Mouse (Mus musculus): ENCODE results near the gene Clstn1. TPM values are rescaled to one million over a fixed set of nuclear protein-coding genes. Genes with fewer than 3 reads are reported as not detected.

Gene Clstn1
- total RNA-seq, 1 experiment from 2014 or later: 15.2 TPM

DNA sequence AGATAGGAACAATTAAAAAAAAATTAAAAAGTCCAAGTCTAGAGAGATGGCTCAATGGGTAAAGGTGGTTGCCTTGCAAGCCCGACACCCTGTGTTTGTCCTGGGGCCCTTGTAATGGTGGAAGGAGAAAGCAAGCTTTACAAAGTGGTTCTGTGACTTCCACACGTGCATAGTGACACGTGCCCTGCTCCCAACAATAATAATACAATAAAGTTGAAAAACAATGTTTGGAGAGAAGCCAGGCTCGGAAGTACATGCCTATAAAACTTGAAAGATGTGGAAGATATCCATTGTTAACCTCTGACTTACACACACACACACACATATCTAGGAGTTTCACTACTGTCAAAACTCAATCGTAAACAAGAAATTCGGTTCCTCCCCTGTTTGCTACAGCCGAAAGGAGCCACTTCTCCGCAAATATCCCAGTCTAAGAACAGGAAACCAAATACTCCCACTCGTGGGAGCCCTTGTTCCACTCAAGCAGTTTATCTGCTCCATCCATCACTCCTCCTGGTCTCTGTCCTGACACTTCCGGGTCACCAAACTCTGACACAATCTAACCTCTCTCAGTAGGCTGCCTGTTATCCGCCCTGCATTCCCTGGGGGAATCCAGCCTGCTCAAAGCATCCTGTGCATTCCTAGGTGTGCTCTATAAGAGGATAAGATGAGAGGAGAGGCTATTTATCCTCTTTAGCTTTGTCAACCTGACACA is 92.9 kb downstream of the Clstn1 start:
- ATAC-seq (replicated peaks in 1 of 2; ENCODE audit: insufficient read depth in 1 of 2, low FRiP score in 2 of 2, low TSS enrichment in 1 of 2, low read depth in 1 of 2, poor library complexity in 2 of 2, severe bottlenecking in 2 of 2): no peak

DNA sequence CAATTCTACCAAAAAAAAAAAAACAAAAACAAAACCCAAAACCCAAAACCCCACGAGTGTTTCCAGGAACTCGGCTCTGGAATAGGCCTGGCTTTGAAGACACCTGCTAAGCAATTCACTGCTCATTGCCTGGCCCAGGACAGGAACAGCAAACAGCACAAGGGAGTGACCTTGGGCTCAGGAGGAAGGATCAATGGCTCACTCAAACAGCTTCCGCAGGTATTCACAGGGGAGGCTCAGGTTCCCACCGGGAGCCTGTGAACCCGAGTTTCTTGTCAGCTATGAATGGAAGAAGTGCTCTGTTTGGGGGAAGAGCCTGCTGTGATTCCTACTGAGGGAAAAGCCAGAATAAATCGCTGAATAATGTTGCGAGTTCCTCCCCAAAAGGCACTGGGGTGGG is 97.6 kb downstream of the Clstn1 start:
- ATAC-seq (replicated peaks in 1 of 2; ENCODE audit: insufficient read depth in 1 of 2, low FRiP score in 2 of 2, low TSS enrichment in 1 of 2, low read depth in 1 of 2, poor library complexity in 2 of 2, severe bottlenecking in 2 of 2): no peak

DNA sequence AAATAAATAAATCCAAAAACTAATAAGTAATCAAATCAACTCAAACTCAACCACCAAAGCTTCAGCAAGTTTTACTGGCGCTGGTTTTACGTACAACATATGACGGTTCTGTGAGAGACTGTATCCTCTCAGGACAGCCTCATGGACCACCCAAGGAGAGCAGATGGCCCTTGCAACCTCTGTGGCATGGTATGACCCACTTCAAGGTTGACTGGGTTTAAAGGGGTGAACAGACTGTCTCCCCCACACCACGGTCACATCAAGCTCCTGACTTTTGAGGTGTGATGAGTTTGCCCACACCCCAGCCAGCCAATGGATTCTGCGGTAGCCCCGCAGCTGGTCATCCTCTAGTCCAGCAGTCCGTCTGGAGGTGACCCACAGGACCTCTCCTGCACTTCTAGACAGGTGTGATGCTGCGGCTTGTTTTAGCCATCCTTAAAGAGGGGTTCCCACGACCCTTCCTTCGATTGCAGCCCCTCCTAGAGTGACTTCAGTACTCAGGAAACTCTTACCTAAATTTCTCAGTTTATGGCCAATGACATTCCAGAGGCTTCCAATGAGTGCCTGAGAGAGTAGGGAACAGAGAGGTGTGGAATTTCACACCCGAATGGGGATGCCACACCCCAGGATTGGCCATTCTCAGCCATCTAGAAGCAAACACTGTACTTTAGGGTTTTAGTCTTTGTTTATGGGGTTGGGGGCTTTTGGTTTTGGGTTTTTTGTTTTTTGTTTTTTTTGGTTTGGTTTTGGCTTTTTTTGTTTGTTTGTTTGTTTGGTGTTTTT is 98.8 kb downstream of the Clstn1 start:
- ATAC-seq (replicated peaks in 1 of 2; ENCODE audit: insufficient read depth in 1 of 2, low FRiP score in 2 of 2, low TSS enrichment in 1 of 2, low read depth in 1 of 2, poor library complexity in 2 of 2, severe bottlenecking in 2 of 2): no peak

DNA sequence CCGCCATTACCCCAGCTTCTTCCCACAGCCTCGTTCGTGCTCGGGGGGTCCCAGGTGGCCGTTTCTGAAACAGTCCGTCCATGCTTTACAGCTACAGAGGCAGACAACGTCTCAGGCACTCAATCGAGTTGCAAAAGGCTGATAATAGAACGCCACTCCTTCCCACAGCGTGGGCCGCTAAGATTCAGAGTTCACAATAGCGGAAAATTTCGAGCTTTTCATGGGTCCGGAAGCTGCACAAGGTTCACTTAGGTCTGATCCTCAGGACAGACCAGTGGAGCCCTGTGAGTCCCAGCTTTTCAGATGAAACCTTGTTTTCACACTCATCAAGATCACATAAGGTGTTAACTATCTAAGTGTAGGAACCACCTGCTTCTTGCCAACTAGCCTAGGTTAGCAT is 102.6 kb downstream of the Clstn1 start:
- ATAC-seq (replicated peaks in 1 of 2; ENCODE audit: insufficient read depth in 1 of 2, low FRiP score in 2 of 2, low TSS enrichment in 1 of 2, low read depth in 1 of 2, poor library complexity in 2 of 2, severe bottlenecking in 2 of 2): no peak

DNA sequence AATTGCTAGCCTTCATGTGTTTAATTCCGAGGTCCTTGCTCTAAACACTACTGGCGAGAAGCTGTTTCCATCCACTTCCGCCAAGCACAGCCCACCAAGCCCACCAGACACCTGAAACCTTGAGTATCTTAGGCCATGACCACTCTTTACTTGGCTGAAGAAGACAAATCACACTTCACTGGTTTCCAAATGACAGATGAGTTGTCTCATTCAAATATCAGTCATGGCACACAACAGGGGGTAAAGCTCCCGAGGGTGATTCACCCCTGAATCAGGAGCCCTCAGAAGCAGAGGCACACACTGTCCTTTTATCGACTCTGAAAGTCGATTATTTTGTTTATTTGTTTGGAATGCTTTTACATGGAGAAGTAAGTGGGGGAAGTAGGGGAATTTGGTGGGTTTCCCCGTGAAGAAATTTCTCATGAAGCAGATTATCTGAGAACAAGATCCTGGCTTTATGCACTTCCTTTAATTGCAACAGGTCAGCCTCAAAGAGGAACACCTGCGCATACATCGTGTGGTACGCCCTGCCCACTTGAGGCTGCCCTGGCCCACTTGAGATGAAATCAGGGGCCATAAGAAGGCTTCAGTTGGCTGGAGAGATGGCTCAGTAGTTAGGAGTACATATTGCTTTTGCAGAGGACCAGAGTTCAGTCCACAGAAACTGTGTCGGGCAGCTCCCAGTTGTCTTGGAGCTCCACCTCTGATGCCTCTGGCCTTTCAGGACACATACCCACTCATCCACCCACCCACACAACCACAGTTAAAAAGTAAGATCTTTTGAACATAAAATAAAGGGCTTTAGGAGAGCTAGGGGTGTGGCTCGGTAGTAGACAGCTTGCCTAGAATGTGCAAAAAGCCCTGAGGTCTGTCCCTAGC is 103.8 kb downstream of the Clstn1 start:
- ATAC-seq (replicated peaks in 1 of 2; ENCODE audit: insufficient read depth in 1 of 2, low FRiP score in 2 of 2, low TSS enrichment in 1 of 2, low read depth in 1 of 2, poor library complexity in 2 of 2, severe bottlenecking in 2 of 2): no peak

DNA sequence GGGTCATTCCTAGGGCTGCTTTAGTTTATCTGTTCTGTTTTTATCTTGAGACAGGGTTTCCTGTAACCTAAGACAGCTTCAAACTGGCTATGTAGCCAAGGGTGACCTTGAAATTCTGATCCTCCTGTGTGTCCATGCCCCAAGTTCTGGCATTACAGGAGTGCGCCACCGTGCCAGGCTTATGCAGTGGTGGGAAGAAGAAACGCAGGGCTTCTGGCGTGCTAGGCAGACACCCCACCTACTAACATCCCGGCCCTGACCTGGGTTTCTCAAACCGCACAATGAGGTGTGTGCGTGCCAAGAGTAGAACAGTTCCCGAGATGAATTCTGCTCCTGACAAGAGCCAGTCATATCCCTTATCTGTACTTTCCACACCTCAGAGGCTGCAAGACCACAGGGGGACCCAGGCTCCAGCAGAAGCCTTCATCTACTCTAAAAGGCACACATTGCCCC is 104.6 kb downstream of the Clstn1 start:
- ATAC-seq (replicated peaks in 1 of 2; ENCODE audit: insufficient read depth in 1 of 2, low FRiP score in 2 of 2, low TSS enrichment in 1 of 2, low read depth in 1 of 2, poor library complexity in 2 of 2, severe bottlenecking in 2 of 2): peak in 1 of 2 experiments; percentile 47; a peak in 2 of 4 replicates

DNA sequence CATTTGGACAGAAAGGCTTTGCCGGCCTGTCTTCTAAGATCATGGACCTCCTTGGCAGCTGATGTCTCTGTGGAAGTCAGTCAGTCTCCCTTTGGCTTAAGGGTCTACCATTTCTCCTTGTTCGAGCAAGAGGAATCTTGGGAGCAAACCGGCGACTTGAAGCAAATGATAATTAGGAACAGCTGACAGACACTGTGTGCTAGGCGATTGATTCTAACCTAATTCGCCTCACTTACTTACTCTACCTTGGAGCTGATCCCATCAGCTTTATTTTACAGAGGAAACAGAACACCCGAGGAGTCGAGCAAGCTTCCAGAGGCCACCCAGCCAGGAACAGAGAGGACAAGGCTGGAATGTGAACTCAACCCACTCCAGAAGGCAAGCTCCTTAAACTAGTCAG is 105.1 kb downstream of the Clstn1 start:
- no peak for ATAC-seq (replicated peaks in 1 of 2; ENCODE audit: insufficient read depth in 1 of 2, low FRiP score in 2 of 2, low TSS enrichment in 1 of 2, low read depth in 1 of 2, poor library complexity in 2 of 2, severe bottlenecking in 2 of 2)

DNA sequence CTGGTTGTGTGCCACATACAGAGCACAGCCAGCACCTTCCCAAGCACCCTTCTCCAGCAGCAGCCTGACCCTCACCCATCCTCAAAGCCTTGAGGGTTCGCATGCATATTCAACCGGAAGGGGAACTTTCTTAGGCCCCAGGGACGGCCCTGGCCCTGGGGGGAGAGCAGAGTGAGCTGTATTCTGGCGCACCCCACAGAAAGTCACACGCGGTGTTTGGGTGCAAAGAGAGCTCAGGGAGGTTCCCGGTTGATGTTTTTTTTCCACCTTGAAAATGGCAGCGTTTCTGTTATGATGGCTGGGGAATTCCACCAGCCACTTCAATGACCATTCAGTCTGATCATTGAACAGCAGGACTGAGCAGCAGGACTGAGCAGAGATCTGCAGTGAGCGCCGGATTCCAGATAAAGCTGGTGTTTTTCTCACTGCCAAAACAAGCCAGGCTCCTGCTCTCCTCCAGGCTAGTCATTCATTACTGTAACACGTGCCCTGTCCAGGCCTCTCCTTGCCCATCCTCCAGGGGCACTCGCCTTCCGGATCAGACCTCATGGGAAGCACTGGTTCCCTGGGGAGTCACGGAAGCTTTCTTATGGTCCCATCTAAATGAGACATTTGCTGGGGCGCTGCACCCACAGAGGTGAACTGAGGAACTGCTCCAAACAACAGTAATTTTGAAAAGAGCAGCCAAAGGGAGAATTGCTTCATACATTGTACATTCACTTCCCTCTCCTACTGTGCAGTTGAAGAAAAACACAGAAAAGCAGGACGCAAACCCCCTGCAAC is 110.1 kb downstream of the Clstn1 start:
- peak; percentile 5 to 26; a peak in 1 of 4 replicates for ATAC-seq (replicated peaks in 1 of 2; ENCODE audit: insufficient read depth in 1 of 2, low FRiP score in 2 of 2, low TSS enrichment in 1 of 2, low read depth in 1 of 2, poor library complexity in 2 of 2, severe bottlenecking in 2 of 2)

DNA sequence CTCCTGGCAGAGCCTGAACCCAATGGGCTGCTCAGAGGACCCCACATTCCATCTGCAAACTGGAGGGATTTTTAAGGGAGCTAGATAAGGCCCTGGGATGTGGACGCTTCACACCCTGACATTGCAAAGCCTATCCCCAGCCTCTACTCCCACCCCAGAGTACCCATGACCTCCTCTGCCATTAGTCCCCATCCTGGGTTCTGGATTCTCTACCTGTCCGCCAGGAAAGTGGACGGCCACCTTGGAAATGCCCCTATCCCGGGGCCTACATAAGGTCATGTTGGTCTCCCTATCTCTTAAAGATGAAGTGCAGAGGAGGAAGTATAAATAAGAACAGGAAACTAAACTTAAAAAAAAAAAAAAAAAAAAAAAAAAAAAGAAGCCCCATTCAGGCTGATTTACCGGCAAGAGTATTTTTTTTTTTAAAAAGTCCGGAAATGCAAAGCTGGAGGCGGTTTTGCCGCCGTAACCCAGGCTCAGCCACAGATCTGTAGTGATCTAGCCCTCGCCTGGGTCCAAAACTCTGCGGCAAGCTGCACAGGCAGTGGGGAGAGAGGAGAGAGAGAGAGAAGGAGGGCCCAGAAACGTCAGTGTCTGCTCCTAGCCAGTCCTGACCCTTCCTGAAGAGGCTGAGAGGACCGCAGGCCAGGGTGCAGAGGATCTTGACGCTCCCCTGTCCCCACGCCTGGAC is 111.4 kb downstream of the Clstn1 start:
- ATAC-seq (replicated peaks in 1 of 2; ENCODE audit: insufficient read depth in 1 of 2, low FRiP score in 2 of 2, low TSS enrichment in 1 of 2, low read depth in 1 of 2, poor library complexity in 2 of 2, severe bottlenecking in 2 of 2): peak; percentile 49 to 59

DNA sequence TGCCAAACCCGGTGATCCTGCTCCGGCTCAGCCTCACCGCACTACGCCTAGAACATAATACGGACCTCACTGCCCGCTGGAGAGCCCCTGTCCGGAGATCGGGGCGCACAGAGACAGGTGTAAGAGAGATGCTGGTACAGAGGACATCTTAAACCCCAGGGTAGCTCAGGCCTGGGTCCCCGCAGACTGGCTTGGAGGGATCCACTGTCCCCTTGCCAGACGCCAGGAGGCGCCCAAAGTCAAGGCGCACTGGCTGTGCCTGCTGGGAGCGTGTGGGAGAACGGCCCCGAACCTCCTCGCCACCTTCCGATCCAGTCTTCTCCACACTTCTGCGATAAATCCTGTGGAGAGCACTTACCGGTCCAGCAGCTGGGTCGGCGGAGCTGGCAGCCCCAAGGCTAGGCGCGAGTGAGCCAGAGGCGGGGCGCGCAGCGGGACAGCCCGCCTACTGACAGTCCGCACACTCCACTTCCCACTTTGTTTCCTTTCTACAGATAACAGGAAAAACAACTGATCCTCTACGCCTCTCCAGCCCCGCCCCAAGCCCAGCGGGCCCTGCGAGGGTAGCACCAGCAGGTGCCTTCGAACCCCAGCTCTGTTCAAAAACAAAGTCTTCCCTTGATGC is 112.0 kb downstream of the Clstn1 start:
- ATAC-seq (replicated peaks in 1 of 2; ENCODE audit: insufficient read depth in 1 of 2, low FRiP score in 2 of 2, low TSS enrichment in 1 of 2, low read depth in 1 of 2, poor library complexity in 2 of 2, severe bottlenecking in 2 of 2): peak; percentile 42 to 54

Other genes starting within 250 kb of the Clstn1 start
- gene Ube4b, start 159.7 kb upstream of the Clstn1 start, total RNA-seq (2017): 37.1 and 43.7 TPM in 2 replicates
- gene Rbp7, start 131.5 kb upstream of the Clstn1 start, total RNA-seq (2017): not detected in 2 replicates
- not detected in 2 replicates for gene Tmem274, start 109.1 kb upstream of the Clstn1 start, total RNA-seq (2017)
- gene Nmnat1, start 101.3 kb upstream of the Clstn1 start, total RNA-seq (2017): 10.4 and 14.1 TPM in 2 replicates
- 72.9 and 87.1 TPM in 2 replicates for gene Lzic, start 101.2 kb upstream of the Clstn1 start, total RNA-seq (2017)
- 9.6 and 9.7 TPM in 2 replicates for gene Ctnnbip1, start 68.2 kb upstream of the Clstn1 start, total RNA-seq (2017)
- gene Pik3cd, start 116.1 kb downstream of the Clstn1 start, total RNA-seq (2017): 51.1 and 56.9 TPM in 2 replicates
- 15.5 and 16.4 TPM in 2 replicates for gene Tmem201, start 151.6 kb downstream of the Clstn1 start, total RNA-seq (2017)
- 5.1 and 11.2 TPM in 2 replicates for gene Slc25a33, start 187.8 kb downstream of the Clstn1 start, total RNA-seq (2017)

Data from hematopoietic stem cell, adult 5-6 weeks (primary cell).